Mouse (Mus musculus) Muller cell, postnatal 12 days (primary cell): ENCODE data around the gene Smyd4.
"Not testable (repeated sequence)": the region's sequence is repeated elsewhere in the genome, so short reads cannot be mapped to it uniquely, and the experiment has no call there.

Experiments
- DNase-seq: peaks from one replicate; pipeline ENCODE4 v3.0.0-alpha.2; 2015; ENCODE audit errors: inconsistent ontology term

The Smyd4 gene

DNA sequence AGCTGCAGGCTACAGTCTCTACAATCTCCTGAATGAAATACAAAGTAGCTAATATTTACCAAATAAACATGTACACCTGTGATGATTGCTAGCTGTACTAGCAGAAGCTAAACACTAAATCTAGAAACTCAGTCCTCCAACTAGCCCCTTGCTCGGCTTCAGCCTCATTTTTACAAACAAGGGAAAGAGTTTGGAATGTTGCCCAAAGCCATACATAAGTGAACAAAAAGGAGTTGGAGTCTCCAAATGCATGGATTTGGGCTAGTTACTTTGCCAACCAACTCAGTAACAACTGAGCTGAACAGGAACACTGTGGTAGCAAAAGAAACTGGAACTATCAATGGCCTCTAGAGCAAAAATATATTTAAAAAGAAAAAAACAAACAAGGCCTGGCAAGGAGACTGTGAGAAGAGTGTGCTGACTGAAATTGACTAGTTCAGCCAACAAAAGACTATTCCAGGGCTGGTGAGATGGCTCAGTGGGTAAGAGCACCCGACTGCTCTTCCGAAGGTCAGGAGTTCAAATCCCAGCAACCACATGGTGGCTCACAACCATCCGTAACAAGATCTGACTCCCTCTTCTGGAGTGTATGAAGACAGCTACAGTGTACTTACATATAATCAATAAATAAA lies 1.6 kb upstream of the Smyd4 start:
- no peak for DNase-seq

DNA sequence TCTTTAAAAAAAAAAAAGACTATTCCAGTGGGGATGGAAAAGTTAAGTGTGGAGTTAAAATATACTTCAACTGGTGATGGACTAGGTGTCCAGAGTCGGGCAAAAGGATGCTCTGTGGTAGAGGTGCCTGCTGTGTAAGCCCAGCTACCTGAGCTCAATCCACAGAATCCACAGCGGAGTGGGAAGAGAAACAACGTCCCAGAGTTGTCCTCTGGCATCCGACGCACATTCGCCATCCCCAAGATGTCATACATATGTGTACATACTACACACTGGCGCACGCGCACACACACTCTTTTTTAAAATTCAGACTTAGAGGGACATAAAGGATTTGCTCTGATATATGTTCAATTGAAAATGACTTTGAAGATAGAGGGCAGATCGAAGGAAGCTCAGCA lies 1.0 kb upstream of the Smyd4 start:
- DNase-seq = no peak

DNA sequence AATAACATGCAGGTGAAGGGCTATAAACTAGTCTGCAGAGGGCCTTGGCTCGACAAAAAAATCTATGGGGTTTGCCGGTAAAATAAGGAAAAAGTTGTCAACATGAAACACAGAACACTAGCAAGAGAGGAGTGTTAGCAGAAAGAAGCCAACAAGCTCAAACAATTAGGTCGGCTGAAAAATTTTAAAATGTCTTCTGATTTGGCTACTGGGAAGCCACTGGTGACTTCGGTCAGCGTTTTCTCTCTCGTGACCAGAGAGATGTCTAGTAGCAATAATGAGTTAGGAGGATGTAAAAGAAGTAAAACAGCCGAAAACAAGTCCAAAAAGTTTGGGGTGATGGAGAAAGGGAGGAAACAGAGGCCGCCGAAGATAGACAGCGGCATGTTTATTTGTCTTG lies 637 bp upstream of the Smyd4 start:
- no peak for DNase-seq

DNA sequence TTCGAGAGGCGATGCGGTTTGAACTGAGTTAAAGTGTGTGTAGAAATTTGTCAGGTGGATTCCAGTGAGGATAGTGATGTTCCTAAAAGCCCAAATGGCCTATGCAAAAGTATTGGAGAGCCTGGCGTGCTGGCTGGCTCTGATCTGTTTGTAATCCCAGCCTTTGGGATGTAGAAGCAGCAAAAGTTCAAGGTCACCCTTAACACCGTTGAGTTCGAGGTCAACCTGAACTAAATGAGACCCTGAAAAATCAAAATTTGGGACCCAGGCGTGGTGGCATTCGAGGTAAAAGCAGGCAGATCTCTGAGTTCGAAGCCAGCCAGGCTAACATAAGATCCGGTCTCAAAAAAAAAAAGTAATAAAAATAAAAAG lies 643 bp downstream of the Smyd4 start:
- no peak for DNase-seq

DNA sequence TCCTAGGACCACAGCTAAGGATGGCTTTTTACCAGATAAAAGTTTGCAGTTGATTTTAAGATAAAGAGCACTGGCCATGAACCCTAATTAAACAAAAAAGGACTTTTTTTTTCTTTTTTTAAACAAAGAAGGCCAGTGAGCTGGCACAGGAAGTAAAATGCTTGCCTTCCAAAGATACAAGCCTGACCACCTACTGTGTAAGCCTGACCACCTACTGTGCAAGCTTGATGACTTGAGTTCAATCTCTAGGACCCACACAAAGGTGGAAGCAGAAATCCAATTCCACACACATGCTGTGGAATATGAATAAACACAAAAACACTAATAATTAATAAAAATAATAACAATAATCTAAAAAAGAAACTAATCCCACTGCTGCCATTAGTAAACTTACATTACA lies 3.0 kb downstream of the Smyd4 start:
- no peak for DNase-seq

DNA sequence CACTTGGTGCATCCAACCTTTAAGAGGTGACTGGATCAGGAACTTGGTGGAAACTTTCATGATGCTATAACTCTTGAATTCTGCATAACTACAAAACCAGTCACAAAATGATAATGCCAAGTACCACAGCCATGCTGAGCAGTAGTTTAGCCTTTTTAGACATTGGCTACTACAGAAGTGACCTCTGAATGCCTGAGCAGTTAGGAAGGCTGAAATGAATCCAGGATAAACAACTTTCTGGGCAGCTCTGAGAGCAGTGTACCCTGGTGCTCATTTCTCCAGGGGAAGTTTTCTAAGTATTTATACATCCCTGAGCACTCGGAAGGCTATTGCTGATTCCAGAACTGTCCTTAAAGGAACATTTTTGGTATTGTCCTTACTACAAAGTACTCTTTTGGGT lies 7.2 kb downstream of the Smyd4 start:
- peak; percentile 48 for DNase-seq

DNA sequence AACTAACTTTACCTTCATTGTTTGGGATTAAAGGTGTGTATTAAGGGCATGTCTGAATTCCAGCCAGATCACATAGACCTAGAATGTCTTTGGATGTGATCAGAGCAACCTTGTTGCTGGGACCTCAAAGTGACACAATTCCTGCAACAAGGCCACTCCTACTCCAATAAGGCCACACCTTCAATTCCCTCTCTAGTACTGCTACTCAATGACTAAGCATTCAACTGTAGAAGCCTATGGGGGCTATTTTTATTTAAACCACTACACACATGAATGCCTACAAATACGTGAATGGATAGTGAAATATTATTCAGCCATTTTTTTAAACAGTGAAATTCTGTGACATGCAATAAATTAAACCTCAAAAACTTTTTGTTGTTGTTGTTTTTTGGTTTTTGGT lies 28.9 kb downstream of the Smyd4 start:
- DNase-seq = no peak

DNA sequence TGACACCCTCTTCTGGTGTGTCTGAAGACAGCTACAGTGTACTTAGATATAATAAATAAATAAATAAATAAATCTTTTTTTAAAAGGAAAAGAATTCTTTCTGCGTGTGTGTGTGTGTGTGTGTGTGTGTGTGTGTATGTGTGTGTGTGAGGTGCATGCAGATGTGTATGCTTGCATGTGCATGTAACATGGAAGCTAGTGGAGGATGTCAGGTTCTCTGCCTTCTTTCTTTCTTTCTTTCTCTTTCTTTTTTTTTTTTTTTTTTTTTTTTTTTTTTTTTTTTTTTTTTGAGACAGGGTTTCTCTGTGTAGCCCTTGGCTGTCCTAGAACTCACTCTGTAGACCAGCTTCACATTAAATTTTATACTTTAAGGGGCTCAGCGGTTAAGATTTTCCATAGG lies 30.6 kb downstream of the Smyd4 start:
- DNase-seq = not testable (repeated sequence)

DNA sequence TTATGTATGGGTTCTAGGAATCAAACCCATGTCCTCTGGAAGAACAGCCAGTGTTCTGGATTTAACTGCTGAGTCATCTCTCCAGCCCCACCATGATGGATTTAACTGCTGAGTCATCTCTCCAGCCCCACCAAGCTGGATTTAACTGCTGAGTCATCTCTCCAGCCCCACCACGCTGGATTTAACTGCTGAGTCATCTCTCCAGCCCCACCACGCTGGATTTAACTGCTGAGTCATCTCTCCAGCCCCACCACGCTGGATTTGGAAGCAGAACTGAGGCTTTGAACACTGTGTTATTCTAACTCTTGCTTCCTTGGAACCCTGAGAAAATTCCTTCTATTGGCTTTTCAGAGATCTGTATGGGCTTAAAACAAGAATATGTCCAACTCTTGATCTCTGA lies 35.3 kb downstream of the Smyd4 start:
- not testable (repeated sequence) for DNase-seq

DNA sequence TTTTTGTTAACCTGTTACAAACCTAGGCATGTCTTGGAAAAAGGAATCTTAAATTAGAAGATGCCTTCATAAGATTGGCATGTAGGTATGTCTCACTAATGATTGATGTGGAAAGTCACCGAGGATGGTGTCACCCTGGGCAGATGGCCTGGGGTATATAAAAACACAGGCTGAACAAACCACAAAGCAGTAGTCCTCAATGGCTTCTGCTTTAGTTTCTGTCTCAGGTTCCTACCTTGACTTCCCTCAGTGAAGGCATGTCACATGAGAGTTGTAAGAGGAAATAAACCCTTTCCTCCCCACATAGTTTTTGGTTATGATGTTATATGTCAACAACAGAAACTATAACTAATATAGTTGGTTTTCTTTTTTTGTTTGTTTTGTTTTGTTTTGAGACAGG lies 47.4 kb downstream of the Smyd4 start:
- no peak for DNase-seq

DNA sequence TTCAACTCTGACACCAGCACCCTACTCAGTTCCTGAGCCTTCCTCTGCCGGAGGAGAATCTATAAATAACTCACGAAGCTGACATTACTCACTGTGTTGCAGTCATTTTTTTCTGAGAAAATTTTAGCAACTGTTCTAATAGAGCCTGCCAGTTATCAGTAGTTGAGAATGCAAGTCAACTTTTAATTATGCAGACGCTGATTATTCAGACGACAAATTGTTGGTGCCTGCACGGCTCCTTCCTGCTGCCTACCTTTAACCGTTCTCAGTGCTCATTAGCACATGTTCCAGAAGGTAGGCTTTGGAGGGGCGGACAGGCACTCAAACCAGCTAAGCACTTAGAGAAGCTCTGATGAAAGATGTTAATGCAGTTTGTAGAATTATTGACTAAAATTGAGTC lies 49.2 kb downstream of the Smyd4 start:
- DNase-seq = no peak

DNA sequence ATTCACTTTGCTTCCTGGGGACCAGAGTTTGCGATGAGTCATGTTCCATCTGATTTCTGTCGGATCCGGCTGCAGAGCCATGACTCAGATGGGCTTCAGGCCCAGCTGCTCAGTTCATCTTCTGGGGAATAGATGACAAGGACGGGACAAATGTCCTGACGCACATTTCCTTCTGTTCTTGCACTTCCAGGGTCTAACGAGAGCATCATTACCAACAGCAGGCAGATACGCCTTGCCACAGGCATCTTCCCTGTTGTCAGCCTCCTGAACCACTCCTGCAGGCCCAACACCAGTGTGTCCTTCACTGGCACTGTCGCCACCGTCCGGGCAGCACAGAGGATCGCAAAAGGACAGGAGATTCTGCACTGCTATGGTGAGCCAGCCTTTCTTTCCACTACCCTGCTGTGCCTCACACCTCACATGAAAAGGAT lies 51.2 kb downstream of the Smyd4 start:
- DNase-seq = peak; percentile 72

DNA sequence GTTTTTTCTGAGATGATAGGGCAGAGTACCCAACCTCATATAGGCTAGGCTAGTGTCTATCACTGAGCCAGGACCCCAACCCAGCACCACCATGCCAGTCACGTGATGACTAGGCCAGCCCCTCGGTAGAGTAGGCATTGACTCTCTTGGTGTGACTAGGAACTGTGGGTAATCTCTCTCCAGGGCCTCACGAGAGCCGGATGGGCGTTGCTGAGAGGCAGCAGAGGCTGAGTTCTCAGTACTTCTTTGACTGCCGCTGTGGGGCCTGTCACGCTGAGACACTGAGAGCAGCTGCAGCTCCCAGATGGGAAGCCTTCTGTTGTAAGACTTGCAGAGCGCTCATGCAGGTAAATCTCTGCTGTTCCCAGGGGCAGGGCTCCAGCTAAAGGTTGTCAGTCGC lies 51.9 kb downstream of the Smyd4 start:
- DNase-seq = no peak

DNA sequence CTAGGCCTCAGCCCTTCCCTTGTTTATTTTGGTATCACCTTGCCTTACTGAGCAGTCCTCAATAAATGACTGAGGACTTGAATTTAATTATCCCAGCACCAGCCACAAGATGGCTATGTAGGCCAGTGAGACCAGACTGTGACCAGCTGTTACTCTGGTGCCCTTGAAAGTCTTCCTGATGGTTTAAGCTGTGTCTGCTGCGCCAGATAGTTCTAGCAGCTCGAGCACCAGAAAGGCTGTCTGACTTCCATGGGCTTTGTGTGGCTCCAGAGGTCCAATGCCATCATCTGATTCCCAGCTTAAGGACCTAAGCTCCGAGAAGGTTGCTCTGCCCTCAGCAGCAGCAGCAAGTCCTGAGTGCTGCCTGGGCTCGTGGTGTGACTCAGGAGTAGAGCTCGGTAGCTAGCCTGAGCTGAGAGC lies 54.0 kb downstream of the Smyd4 start:
- DNase-seq = peak; percentile 72

DNA sequence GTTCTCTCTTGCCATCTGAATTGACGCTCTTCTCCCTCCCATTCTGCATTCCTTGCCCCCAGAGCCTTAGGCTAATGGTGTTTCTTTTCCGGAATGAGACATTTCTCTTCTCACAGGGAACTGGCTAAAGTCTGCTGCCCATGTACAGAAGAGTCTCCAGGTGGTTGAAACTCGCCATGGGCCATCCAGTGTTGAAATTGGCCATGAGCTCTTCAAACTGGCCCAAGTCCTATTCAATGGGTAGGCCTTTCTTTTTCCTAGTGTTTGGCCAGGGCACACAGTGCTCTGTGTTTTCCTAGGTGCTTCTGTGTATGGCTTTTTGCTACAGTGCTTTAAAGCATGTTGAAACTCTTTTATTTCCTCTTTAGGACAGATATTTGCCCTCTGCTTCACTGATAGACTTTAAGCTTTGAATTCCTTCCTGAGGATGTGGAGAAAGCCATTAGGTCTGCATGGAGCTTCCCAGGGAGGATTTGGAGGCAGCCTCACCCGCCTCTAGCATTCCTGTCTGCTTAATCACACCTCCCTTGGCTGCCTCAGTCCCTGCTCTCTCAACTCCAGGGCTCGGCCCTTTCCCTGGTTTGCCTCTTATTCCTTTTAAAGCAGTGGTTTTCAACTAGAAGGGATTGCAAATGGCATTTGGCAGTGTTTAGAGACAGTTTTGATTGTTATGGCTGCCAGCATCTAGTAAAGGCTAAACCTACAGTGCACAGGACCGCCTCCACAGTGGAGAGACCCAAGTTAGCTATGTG lies 55.2 kb downstream of the Smyd4 start:
- DNase-seq = peak; percentile 93

DNA sequence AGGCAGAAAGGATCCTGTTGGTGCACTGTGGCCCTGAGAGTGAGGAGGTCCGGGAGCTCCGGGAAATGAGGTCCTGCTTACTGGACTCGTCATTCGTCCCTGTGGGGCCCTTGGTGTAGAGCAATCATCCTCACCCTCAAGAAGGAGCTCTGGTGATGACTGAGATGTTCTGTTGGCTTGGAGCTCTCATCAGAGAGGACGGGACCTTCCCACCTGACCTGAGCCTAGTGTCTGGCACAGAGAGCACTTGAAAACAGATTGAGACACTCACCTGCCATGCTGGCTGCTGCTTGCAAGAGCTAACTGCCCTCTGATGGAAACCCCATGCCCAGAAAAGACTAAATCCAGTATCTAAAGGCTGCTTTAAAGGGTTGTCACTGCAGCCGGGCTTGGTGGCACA lies 56.6 kb downstream of the Smyd4 start:
- DNase-seq = no peak

DNA sequence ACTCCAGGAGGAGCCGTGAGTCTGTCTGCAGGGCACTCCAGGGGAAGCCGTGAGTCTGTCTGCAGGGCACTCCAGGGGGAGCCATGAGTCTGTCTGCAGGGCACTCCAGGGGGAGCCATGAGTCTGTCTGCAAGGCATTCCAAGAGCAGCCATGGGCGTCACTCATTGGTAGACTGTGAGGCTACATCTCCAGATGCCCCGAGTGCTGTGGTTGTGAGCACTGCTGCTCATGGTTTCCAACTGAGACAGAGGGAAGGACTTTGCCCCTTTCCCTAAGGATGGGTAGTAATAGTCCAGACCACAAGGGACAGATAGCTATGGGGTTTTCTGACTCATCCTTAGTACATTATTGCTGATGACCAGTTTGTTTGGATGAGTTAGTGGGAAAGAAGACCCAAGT lies 57.9 kb downstream of the Smyd4 start:
- DNase-seq = no peak

DNA sequence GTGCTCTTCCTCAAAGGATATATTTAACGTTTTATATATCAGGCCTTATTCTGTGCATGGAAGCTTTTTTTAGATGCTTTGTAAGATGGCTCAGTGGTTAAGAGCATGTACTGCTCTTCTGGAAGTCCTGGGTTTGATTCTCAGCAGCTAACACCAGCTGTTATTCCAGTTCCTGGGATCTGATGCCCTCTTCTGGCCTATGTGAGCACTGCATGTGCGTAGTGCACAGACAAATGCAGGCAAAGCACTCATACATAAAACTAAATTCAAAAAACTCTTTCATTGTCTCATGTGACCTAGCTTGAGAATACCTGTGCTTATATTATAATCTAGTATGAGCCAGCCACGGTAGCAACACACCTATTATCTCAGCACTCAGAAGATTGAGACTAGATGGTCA lies 58.6 kb downstream of the Smyd4 start:
- no peak for DNase-seq

DNA sequence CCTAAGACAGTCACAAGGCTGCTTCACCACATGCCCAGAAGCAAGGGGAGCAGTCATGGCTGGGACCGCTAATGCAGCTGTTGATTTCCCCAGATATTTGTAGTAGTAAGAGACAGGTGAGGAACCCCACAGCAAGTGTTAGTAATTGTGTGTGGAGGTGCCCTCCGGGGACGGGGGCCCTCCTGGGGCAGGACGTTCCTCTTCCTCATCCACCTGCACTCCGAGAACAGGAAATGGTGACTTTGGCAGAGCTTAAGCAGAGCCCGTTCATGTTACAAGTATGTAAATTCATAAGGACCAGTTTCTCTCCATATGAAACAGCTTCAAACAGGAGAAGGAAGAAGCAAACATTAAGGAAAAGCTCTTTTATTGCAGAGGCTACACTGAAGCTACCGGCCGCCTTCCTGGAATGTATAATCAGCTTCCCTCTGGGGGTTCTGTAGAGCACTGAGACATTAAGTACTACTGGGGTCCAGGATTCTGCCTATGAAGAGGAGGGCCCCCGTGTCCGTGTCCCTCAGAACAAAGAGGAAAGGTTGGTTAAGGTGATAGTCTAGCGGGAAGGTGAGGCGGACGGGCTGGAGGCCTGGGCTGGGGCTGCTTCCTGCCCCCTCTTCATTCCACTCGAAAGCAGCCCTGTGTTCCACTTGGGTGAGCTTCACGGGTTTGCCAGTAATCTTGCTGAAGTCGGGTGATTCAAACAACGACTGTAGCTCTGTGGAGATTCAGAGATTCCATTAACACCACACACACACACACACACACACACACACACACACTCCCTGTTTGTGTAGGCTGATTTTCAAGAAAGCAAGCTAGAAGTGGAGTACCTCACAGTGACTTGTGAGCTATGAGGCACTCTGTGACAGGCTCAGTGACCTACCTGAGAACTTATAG lies 61.7 kb downstream of the Smyd4 start:
- DNase-seq = peak; percentile 48

DNA sequence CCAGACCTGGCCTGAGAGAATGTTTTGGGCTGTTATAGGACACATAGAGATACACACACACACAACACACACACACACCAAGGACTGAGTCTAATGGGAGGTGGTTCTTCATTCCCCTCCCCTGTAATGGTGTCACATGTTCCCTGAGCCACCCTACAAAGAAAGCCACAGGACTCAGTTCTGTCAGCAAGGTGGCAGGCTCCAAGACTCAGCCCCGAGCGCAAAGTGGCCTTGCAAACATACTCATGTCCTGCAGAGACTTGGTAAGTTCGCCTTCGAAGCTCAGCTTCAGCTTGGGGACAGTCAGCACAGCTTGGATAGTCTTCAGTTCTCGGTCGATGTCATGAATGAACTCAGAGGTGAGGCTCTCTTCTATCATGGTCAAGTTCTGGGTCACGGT lies 62.4 kb downstream of the Smyd4 start:
- no peak for DNase-seq

DNA sequence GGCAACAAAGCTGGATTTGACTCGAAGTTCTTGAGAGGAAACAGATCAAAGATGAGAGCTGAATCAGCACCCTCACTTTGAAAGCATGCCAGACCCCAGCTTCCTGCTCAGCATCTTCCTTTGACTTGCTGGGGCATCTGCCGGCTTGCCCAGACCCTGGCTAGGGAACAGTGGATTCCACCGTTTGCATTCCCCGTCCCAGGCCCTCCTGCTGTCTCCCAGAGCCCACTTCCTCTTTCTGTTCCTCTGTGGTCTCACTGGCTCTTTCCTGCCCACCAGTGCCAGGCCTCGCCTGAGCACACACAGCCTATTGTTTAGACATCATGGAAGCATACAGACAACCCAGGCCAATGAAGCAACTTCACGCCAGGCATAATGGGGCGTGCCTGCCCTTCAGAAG lies 66.9 kb downstream of the Smyd4 start:
- peak; percentile 93 for DNase-seq

DNA sequence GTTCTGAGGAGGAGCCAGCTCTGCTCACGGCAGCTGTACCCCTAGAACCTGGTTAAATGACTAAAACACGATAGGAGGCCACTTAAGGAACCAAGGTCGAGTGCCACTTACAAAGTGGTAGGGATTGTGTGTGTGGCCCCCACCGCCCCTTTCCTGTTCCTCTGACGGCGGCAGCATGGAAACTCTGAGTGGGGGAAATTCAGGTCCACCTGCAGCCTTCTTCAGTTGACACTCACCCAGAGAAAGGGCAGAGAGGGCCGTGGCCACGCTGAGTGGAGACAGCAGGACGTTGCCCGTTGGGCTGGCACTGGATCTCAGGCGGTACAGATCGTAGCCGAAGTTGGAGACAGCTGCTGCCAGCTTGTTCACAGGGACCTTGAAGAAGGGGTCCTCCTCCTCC lies 67.8 kb downstream of the Smyd4 start:
- no peak for DNase-seq

DNA sequence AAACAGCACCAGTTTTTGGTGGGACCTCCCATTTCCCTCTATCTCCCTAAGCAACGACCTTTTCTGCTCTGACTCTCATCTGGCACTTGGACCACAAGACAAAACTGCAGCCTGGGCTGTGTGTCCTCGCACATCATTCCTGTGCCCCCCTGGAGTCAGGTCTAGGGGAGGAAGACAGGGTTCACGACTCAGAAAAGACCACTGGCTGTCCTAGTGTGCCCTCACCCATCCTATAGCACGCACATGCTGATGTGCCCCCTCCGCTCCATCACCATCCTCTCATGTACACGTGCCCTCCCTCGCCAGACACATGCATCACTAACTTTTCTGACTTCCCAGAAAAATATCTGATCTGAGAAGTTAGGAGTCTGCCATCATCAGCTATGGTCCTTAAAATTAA lies 71.8 kb downstream of the Smyd4 start:
- no peak for DNase-seq
